ENCODE assay signal across 19 mouse cellular contexts in the genomic region with DNA sequence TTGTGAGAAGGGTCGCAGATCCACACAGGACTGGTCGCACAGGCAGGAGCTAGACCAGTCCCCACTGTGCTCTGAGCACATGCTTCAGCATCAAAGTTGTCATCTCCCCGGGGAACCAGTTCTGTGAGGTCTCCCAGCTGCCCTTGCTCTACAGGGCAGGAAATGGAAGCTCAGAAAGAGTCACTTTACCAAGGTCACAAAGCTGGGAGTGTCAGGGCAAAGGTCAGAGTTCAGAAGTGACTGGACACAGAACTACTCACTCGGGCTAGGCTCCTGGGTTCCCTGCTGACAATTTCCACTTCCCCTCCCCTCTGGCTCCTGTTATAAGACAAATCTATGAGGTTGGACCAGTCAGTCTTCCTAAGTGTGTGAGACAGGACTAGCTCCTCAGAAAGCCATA. TPM values are rescaled to one million over a fixed set of nuclear protein-coding genes. Genes with fewer than 3 reads are reported as not detected.
"Had no signal": no experiment of that assay in that cellular context is flagged by ENCODE, and none has a peak within 500 bp of the region (broad histone marks: within the 10 kb centered on the region; RNA-seq: fewer than 3 reads in every experiment).

No protein-coding gene starts in this region.

- H3K36me3 ChIP-seq: limb, embryonic 12.5 days; limb, embryonic 15.5 days; liver, embryonic 15.5 days; lung, embryonic 15.5 days; midbrain, embryonic 13.5 days had no signal

- H3K9me3 ChIP-seq: limb, embryonic 12.5 days; limb, embryonic 15.5 days; liver, embryonic 15.5 days; lung, embryonic 15.5 days; midbrain, embryonic 13.5 days had no signal

- H3K27me3 ChIP-seq: limb, embryonic 12.5 days; limb, embryonic 15.5 days; liver, embryonic 15.5 days; lung, embryonic 15.5 days had no signal

- H3K4me1 ChIP-seq: limb, embryonic 15.5 days; liver, embryonic 15.5 days; lung, embryonic 15.5 days; midbrain, embryonic 13.5 days had no signal

- H3K4me3 ChIP-seq: limb, embryonic 12.5 days; limb, embryonic 15.5 days; liver, embryonic 15.5 days; lung, embryonic 15.5 days; midbrain, embryonic 13.5 days had no signal

- H3K27ac ChIP-seq: limb, embryonic 12.5 days; limb, embryonic 15.5 days; liver, embryonic 15.5 days; lung, embryonic 15.5 days; macrophage; midbrain, embryonic 13.5 days had no signal

- H3K9ac ChIP-seq: limb, embryonic 12.5 days; limb, embryonic 15.5 days; liver, embryonic 15.5 days; lung, embryonic 15.5 days; midbrain, embryonic 13.5 days had no signal

- H3K4me2 ChIP-seq: limb, embryonic 12.5 days; limb, embryonic 15.5 days; liver, embryonic 11.5 days; liver, embryonic 15.5 days; lung, embryonic 15.5 days; midbrain, embryonic 13.5 days had no signal

- DNase-seq: kidney, adult 9 months; kidney, postnatal 14 days; left cerebral cortex, postnatal 4 days; lung, adult 18-20 months; lung, postnatal 14 days; thymus, adult 18-20 months; thymus, postnatal 36 days had no signal

- ATAC-seq: midbrain, embryonic 13.5 days had no signal

RNA-seq across cellular contexts. Expression of a gene that starts 49.2 kb away (rescaled TPM):
- polyA plus RNA-seq: kidney, embryonic 16.5 days; limb, embryonic 12.5 days; limb, embryonic 15.5 days; liver, embryonic 11.5 days; liver, embryonic 15.5 days; lung, embryonic 15.5 days; macrophage; small intestine, adult 2 months; spleen, adult 2 months; stomach, embryonic 16.5 days; urinary bladder, adult 2 months had no signal
